Comparison of ENCODE assay signal across 8 mouse cellular contexts in genomic region chr11:78832816-78833314, GRCm38 (mm10). TPM values are rescaled to one million over a fixed set of nuclear protein-coding genes. Genes with fewer than 3 reads are reported as not detected.
DNase-seq lines count a peak whose midpoint lies in the region; ATAC-seq and TF ChIP-seq lines count a peak whose summit lies in the region.

No protein-coding gene starts in this region.

- no peaks in the 10 kb centered on the region for H3K9me3 ChIP-seq in heart, embryonic 14.5 days (ENCODE audit: control insufficient read depth, low read length)
- no peaks in the 10 kb centered on the region for H3K9me3 ChIP-seq in forebrain, embryonic 11.5 days (ENCODE audit: control insufficient read depth, low read length)

- peak; percentile 76 for ATAC-seq in heart, embryonic 14.5 days (ENCODE audit: insufficient number of reproducible peaks, insufficient read depth, low FRiP score, low read depth)
- no peak for ATAC-seq in forebrain, embryonic 11.5 days (replicated peaks; ENCODE audit: low FRiP score)

- no peak overlapping the region for H3K4me3 ChIP-seq in layer of hippocampus, adult 2 months
- no peak overlapping the region for H3K4me3 ChIP-seq in bone marrow, adult 2 months (replicated peaks; ENCODE audit: control insufficient read depth, low read depth, low read length)
- H3K4me3 ChIP-seq in heart, embryonic 14.5 days (ENCODE audit: control insufficient read depth in 1 of 2, insufficient read depth in 1 of 2, low read depth in 1 of 2, low read length in 2 of 2): no peak overlapping the region
- no peak overlapping the region for H3K4me3 ChIP-seq in forebrain, embryonic 11.5 days (ENCODE audit: low read depth, low read length)

- 0 out of 2 replicates have a peak overlapping the region, but pooled peaks have one; percentile 14 for H3K27ac ChIP-seq in layer of hippocampus, adult 2 months
- H3K27ac ChIP-seq in bone marrow, adult 2 months (ENCODE audit: control insufficient read depth, insufficient read depth, low read depth, low read length, poor library complexity): peak overlapping the region; percentile 91
- peak overlapping the region; percentile 55 to 64 for H3K27ac ChIP-seq in heart, embryonic 14.5 days (replicated peaks in 1 of 2; ENCODE audit: control insufficient read depth in 1 of 2, insufficient read depth in 1 of 2, low read depth in 2 of 2, low read length in 2 of 2)
- H3K27ac ChIP-seq in forebrain, embryonic 11.5 days (ENCODE audit: low read depth, low read length): no peak overlapping the region

- no peaks in the 10 kb centered on the region for H3K36me3 ChIP-seq in heart, embryonic 14.5 days (ENCODE audit: control insufficient read depth, insufficient read depth, low read length)
- H3K36me3 ChIP-seq in forebrain, embryonic 11.5 days (ENCODE audit: control insufficient read depth, insufficient read depth, low read length): no peaks in the 10 kb centered on the region

- 21% methylated on average over 13 of the region's 13 CpGs for WGBS in bone marrow, adult 2 months
- WGBS in heart, embryonic 14.5 days: 11% methylated on average over 13 of the region's 13 CpGs
- 83% methylated on average over 13 of the region's 13 CpGs for WGBS in forebrain, embryonic 11.5 days

- no peak overlapping the region for H3K9ac ChIP-seq in heart, embryonic 14.5 days (ENCODE audit: low read length)
- no peak overlapping the region for H3K9ac ChIP-seq in forebrain, embryonic 11.5 days (ENCODE audit: low read length)

- no peak for DNase-seq in layer of hippocampus, adult 2 months (ENCODE audit: low spot score in 2 of 2)
- no peak for DNase-seq in layer of hippocampus, adult 9-11 months
- peak; percentile 90 for DNase-seq in liver
- peak; percentile 63 to 81 for DNase-seq in spleen, postnatal 10 days (ENCODE audit: low spot score in 2 of 2)
- DNase-seq in forebrain, embryonic 11.5 days (ENCODE audit: low spot score): no peak
- DNase-seq in thymus, adult 18-20 months: no peak

- no peaks in the 10 kb centered on the region for H3K27me3 ChIP-seq in heart, embryonic 14.5 days (ENCODE audit: control insufficient read depth, insufficient read depth, low read length)
- no peaks in the 10 kb centered on the region for H3K27me3 ChIP-seq in forebrain, embryonic 11.5 days (ENCODE audit: control insufficient read depth, insufficient read depth, low read length)

- no peak for TF ChIP-seq CTCF in layer of hippocampus, adult 2 months (conservative IDR thresholded peaks at IDR 0.05)
- no peak for TF ChIP-seq CTCF in bone marrow, adult 2 months (IDR thresholded peaks at IDR 0.05; ENCODE audit: control insufficient read depth, insufficient read depth, low read length)

- peak overlapping the region; percentile 0; the same call in 1 of the 2 replicates for H3K4me2 ChIP-seq in heart, embryonic 14.5 days (ENCODE audit: low read length)
- H3K4me2 ChIP-seq in forebrain, embryonic 11.5 days (ENCODE audit: low read depth, low read length, severe bottlenecking): no peak overlapping the region

- no peak for TF ChIP-seq POLR2A in bone marrow, adult 2 months (IDR thresholded peaks at IDR 0.05; ENCODE audit: borderline replicate concordance, control insufficient read depth, low read depth, low read length)

- peaks cover 4% of the 10 kb centered on the region; the same call in 1 of the 2 replicates for H3K4me1 ChIP-seq in bone marrow, adult 2 months (ENCODE audit: control insufficient read depth, insufficient read depth, low read length)
- peaks cover 36 to 57% of the 10 kb centered on the region in 2 experiments for H3K4me1 ChIP-seq in heart, embryonic 14.5 days (ENCODE audit: control insufficient read depth in 2 of 2, insufficient read depth in 2 of 2, low read length in 2 of 2)
- H3K4me1 ChIP-seq in forebrain, embryonic 11.5 days (replicated peaks; ENCODE audit: control insufficient read depth, insufficient read depth, low read length): no peaks in the 10 kb centered on the region; the same call in 1 of the 2 replicates

RNA-seq across cellular contexts. Expression of gene Lyrm9, which starts 6.5 kb away (rescaled TPM):
- 10 to 100 TPM; 20.6 to 22.0 TPM for total RNA-seq in layer of hippocampus, adult 2 months (2021)
- polyA plus RNA-seq in bone marrow, adult 2 months (2011; ENCODE audit: insufficient read depth, insufficient read length, low replicate concordance, missing spikeins): 19.0 and 27.0 TPM in 2 replicates
- 31.0 and 41.2 TPM in 2 replicates for polyA plus RNA-seq in heart, embryonic 14.5 days (2014; fragmentation: Nextera tagmentation; extraction: Ambion mirVana)
- polyA plus RNA-seq in forebrain, embryonic 11.5 days (2014; fragmentation: Nextera tagmentation; extraction: Ambion mirVana): 18.6 and 23.4 TPM in 2 replicates

Comparison
In these comparisons a context has a peak if more than half of its experiments do, and no peak if none do; other contexts are left out.
1. DNase-seq: peak in liver (single experiment) and spleen, postnatal 10 days (2 of 2); none in layer of hippocampus, adult 2 months (0 of 2), layer of hippocampus, adult 9-11 months (single experiment), forebrain, embryonic 11.5 days (single experiment) and thymus, adult 18-20 months (0 of 2).